Mouse (Mus musculus) lung, adult 2 months (tissue): ENCODE measurements around the gene Hrct1.

Experiments used
- CTCF ChIP-seq: fragments of 200-500 bp; IDR thresholded peaks from 2 replicates; pipeline ENCODE4 v1.5.1; 2011; ENCODE audit warnings: mild to moderate bottlenecking, low read length, control low read depth; ENCODE audit not compliant: insufficient read depth
- POLR2A ChIP-seq: fragments of 200-500 bp; IDR thresholded peaks from 2 replicates; pipeline ENCODE4 v1.6.1; 2011; ENCODE audit warnings: low read depth, mild to moderate bottlenecking, control low read depth, low read length, borderline replicate concordance; ENCODE audit errors: extremely low read depth

DNA sequence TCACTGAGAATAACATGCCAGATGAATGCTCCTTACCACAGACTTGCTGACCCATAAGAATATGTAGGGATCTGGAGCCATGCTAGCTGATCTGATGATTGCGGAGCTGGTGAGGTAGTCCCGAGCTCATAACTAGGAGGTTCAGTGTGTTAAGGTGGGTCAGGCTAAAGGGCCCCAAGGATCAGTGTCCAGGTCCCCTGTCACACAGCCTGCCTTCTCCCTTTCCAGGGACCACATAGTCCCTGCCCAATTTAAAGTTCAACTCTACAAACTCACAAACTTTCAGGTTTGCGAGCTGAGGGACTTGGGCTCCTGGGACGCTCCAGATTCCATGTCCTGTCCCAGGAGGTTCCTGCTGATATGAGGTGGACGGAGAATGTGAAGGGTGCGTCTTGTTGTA is 26.3 kb upstream of the Hrct1 start, which contains the start of gene Olfr70:
- TF ChIP-seq CTCF: no peak
- TF ChIP-seq POLR2A: no peak
